Mouse (Mus musculus) CD4-positive helper T cell, adult 2 months (primary cell): ENCODE measurements around the gene Mup14.
"Not testable (repeated sequence)": the region's sequence is repeated elsewhere in the genome, so short reads cannot be mapped to it uniquely, and the experiment has no call there.

ENCODE experiments used
- DNase-seq: peaks from one replicate; pipeline ENCODE4 v3.0.0-alpha.2; 2012; ENCODE audit warnings: low read depth, missing footprints, low spot score

Mup14 gene

DNA sequence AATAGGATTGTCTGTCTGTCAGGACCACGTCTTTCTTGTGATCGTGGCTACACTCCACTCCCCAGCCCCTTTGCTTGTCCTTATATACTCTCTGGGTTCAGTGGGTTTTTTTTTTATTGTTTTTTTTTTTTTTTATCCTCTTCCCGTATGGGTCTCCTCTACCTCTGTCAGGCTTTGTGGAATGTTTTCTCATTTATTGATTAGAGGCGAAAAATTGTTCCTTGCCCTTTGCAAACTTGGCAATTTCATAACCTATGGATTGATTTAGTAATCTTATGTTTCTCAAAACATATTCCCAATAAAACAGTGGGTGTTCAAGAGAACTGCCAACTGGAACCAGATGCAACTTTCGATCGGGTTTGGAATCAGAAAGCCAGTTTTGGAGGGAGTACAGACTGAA, at the start of gene Mup14:
Mup14 (minus strand) TSS at position 101 of the 400 bp plus-strand sequence.
- DNase-seq, result not testable (repeated sequence)

DNA sequence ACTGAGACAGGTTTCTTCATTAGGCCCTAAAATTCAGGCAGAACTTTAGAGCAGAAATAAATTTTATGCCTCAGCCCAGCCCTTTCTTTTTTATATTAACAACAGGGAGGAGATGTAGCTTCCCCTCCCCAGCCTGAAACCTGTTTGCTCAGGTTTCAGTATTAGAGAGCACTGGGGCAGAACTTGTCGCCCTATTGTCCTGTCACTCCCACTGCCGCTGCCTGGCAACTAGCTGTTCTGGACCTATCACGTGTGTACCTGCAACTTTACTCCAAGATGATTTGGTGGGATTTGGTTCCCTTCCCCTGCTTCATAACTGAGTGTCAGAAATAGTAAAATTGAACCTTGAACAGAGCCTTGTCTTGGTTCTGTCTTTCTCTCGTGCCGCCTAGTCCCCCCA, 34.3 kb upstream of the Mup14 start:
- DNase-seq, result not testable (repeated sequence)
